Mouse (Mus musculus) G1E-ER4 (cell line): Measurements from ENCODE around the gene Oma1. TPM values are rescaled to one million over a fixed set of nuclear protein-coding genes. Genes with fewer than 3 reads are reported as not detected.

ENCODE experiments used
- GATA1 ChIP-seq: IDR thresholded peaks from one replicate; pipeline ENCODE4 v1.8.0; 2012; ENCODE audit warnings: low read length, inconsistent platforms
- polyA plus RNA-seq: library from polyadenylated mRNA; stranded (reverse); fragments of >175 nt; gene quantifications from 2 replicates; pipeline ENCODE4 v1.2.3, GENCODE M21; 2012

The Oma1 gene
- polyA plus RNA-seq, 1 experiment, result 0.80 TPM

DNA sequence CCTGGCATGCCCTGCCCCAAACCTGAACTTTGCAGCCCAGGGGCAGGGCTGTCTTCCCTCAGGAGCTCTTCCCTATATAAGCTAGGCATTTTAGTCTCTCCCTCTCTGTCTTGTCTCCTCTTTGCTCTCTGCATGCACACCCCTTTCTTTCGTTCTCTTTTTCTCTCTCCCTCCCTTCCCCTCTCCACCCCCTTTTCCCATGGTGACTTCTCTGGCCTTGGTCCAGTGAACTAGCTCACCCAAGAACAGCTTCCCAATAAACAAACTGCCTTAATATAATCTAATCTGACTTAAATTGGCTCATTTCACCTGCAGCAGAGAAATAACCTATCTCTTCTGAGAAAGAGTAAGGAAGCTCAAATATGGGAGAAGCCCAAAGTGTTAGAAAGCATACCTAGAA, 27.1 kb downstream of the Oma1 start:
- TF ChIP-seq GATA1, result no peak

DNA sequence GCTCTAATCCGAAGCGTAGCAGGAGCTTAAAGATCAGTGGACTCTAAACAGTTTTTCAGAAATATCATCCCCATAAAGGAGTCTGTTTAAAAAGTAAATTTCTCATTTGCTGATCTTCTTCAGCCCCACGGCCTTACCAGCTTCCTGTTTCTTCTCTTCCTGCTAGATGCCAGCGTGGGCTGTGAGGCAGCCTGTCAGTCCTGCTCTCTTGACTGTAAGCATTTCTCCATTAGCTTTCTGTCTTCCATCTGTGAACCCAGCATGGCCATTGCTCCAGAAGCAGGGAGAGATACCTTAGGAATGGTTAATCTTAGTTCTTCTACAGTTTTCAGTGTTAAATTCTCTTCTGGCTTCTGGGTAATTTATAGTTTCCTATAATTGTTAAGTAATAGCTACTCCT, 28.0 kb downstream of the Oma1 start:
- no peak for TF ChIP-seq GATA1

DNA sequence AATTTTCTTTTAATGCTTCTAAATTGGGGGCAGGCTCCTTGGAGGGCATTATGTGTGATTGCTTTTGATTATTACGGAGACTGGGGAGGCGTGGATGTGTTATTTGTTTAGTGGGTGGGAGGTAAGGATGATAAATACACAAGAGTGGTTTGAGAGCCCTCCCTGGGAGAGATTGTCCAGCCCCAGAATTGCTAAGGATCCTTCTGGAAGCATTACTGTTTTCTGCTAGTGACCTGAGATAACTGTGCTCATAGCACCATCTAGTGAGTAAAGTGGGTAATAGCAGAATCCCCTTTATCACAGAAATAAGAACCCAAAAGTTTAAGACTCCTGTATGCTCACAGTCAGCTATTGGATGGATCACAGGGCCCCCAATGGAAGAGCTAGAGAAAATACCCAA, 32.4 kb downstream of the Oma1 start:
- TF ChIP-seq GATA1, result no peak

DNA sequence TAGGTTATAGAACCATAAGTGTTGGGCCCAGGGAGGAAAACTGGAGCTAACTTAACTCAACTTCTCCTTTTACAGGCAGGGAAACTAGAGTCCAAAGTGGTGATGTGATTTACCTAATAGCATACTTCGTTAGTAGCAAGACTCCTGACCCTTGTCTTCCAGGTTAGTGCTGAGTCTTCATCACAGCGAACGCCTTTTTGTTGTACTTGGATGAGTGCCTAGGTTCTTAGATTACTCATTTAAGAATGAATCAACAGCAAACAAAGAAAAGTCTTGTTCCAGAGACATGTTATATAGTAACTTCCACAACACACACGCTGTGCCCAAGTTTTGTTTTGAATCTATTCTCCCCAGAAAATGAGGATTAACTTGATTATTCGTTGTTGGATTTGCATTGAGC, 33.2 kb downstream of the Oma1 start:
- no peak for TF ChIP-seq GATA1

DNA sequence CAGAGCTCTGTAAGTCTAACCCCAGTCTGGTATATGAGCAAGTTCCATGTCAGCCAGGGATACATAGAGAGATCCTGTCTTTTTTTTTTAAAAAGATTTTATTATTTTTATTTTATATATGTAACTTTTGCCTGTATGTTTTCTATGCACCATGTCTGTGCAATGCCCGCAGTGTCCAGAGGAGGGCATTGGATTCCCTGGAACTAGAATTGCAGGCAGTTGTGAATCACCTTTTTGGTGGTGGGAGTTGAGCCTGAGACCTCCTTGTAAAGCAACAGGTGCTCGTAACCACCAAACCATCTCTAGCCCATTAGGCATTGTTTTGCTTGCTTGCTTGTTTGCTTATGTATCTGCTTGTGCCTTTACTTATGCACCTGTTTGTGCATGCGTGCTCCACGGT, 35.6 kb downstream of the Oma1 start:
- no peak for TF ChIP-seq GATA1

DNA sequence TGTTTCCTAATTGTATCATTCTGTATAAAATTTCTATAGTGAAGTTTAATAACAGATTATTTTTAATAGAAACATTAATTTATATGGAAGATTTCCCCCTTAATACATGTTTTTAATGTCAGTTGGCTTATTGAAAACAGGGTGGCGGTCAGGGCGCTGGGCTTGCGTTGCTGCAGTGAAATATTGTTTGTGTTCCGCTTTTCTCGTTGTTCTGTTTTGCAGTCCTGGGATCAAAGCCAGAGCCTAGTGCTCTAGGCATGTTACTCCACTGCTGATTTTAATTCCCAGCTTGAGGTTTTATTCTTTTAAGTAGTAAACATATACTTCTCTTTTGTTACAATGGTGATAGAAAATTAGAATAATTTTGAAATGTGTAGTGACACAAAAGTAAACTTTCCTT, 39.3 kb downstream of the Oma1 start:
- no peak for TF ChIP-seq GATA1

DNA sequence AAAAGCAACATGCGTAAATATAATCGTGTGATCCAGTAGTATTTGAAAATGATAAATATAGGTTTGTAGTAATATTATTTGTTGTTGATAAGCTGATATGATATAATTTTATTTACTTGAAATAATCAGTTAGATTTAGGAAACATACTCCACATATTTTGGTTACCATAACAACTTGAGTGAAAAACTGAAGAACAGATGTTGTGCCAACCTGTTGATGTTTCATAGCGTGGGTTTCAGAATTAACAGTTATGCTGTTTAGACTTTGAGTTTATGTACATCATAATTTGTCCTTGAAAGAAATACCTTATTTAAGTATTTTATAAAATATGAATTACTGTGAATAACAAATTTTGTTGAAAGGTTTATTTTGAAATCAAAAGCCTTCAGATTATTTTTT, 43.8 kb downstream of the Oma1 start:
- no peak for TF ChIP-seq GATA1

DNA sequence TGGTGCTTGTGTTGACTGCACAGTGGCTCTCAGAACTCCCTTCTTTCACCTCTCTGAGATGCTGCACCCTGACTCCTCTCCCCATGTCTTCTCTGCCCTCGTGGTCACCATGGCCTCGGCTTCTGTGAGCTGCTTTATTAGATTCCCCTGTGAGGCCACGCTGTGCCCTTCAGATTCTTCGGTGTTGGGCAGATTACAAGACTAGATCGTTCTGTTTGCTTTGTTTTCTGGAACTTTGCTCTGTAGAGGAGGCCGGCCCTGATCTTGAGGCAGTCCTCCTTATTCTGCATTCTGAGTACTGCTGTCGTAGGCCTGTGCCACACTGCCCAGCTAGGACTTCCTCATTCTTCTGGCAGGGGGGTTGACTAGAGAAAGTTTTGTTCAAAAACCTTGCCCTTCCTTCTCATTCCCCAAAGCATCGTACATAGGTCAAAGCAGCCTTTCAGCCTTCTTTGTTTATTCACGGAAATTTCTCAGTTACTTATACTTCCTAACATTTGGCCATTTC, 45.4 kb downstream of the Oma1 start:
- no peak for TF ChIP-seq GATA1

DNA sequence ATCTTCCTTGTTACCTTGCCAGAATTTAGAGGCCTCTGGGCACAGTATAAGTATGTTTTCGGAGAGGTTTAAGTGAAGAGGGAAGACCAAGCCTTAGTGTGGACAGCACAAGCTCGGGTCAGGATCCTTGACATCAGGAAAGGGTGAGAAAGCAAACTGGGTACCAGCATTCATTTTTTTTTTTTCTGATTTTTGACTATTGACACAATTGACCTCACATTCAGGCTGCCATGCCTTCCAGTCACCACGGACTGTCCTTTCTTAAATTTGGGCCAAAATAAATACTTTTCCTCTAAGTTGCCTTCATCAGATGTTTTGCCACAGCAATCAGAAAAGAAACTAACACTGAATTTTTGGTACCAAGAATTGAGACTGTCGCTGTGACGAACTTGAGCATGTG, 68.6 kb downstream of the Oma1 start:
- no peak for TF ChIP-seq GATA1

DNA sequence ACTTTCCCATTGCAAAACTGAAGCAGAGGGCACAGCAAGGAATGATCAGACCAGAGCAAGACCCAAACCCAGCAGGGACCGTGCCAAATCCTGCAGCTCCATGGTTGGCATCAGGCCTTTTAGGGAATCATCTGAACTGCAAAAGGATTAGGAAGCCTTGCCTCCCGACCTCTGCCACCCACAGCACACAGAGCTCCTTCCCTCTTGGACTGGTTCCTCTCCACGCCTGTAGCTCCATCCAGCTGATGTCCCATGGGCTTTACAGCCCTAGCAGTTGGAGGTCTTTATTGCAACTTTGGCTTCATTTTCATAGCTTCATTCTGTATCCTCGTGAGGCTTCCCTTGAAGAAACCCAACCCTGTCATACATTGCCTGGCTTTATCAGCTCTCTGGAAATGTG, 71.4 kb downstream of the Oma1 start:
- no peak for TF ChIP-seq GATA1

DNA sequence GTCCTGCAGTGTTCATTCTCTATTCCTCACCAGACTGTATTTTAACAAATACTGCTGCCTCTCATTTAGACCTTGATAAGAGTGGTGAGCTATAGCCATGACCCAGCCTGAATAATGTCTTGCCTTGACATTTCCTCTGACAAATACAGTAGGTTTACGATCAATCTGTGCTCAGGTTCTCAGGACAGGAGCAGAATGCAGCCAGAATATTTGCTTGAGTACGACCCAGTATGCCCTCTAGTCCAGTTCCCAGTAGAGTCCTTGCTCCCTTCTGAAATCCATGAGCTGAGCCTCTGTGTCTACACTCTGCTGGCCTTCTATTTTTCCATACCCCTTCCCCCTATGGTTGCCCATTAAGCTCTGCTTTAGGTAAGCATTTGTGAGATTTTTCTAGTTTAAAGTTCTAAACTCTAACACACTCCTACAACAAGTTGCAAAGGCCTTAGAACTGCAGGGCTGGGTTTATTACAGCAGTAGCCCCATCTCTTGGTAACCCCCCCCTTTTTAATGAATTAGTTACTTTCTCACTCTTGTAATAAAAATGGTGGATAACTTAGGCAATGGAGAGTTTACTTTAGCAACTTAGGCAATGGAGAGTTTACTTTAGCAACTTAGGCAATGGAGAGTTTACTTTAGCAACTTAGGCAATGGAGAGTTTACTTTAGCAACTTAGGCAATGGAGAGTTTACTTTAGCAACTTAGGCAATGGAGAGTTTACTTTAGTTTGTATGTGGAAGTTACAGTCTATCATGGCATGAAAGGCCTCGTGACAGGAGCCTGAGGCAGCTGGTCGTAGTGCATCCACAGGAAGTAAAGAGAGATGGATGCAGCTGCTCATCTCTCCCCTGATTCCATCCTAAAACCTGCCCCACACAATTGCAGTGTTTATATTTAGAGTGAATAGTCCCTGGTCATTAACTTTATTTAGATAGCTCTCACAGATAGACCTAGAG, 72.5 kb downstream of the Oma1 start:
- no peak for TF ChIP-seq GATA1

DNA sequence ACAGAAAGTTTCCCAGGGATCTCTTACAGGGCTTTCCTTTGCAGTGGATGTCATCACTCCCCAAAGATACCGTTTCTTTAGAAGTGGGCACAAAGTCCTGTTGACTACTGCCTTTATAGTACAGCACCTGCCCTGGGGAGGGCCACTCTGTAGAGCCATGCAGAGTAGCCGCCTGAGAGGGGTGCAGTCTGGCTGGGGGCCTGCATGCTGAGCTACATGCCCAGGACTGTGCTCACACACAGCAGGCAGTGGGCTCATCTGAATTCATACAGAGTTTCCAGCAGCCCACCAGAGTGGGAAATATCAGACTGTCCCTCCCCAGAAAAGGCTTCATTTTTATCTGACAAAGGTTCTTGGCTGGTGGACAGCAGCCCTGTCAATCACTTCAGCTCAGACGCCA, 73.7 kb downstream of the Oma1 start:
- TF ChIP-seq GATA1, result no peak

DNA sequence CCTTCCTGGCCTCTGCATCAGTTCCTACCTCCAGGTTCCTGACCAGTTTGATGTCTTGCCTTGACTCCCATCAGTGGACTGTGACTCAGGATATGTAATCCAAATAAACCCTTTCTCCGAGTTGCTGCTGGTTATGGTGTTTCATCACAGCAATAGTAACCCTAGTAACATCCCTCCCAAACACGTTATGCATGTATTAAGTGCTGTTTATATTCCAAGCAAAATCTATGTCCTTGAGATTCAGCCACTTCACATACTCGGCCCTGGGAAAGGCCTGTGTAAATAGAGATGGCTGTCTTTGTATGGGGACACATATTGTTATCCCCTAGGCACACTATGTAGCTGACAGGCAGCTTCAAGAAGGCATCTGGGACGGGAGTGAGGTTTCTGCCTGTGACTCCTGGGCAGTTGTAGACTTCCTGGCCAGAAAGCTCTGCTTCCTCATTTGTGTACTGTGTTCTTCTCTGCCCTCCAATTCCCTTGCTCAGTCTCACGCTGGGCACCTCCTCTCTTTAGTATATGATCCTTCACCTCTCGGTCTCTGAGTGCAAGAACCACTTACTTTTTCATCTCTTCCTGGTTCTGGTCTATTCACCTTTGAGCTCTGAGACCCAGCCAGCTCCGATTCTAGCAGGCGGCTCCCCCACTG, 75.0 kb downstream of the Oma1 start:
- TF ChIP-seq GATA1, result no peak

DNA sequence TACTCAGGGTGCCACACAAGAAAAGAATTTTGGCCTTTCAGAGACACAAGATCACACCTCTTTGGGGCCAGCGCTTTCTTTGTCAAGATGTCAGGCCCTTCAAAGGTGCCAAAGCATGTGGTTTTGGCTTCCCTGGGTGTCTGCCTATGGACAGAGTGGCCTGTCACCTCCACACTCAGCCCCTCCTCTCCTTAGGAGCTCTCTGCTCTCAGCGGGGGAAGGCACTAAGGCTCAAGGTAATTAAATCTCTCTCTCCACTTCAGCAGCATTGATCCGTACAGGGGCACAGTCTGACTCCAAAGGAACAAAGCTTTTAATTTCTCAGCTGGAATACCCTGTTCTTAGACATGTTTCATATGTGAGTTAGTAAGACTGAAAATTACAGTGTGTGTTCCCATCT, 76.0 kb downstream of the Oma1 start:
- no peak for TF ChIP-seq GATA1

DNA sequence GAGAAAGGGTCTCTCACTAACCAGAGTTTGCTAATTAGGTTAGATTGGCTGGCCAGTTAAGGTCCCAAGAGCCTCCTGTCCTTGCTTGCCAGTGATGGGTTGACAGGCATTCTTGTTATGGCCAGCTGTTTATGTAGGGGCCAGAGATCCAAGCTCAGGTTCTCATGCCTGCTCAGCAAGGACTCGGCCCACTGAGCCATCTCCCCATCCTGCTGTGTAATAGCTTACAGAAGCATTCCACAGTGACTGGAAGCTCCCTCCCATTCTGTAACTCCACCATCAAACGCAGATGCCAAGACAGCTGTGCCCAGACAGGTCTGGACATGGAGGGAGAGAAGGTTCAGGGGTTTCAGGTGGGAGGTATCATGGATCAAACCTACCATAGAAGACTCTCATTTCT, 76.9 kb downstream of the Oma1 start:
- TF ChIP-seq GATA1, result no peak

DNA sequence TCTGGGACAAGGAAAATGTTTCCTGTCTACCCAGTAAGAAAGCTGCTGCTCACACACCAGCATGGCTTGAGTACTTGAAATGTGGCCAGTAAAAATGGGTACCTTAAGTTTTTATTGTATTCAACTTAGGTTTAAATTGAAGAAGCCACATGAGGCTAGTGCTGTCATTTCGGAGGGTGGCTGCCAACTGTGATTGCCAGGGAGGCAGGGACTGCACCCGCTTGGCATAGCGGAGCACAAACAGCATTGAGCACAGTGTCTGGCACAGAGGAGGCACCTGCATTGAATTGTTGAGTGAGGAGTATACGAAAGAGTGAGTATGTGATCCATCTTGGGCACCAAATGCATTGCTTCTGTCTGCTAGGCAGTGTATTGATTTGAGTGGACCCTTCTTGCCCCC, 81.5 kb downstream of the Oma1 start:
- no peak for TF ChIP-seq GATA1

DNA sequence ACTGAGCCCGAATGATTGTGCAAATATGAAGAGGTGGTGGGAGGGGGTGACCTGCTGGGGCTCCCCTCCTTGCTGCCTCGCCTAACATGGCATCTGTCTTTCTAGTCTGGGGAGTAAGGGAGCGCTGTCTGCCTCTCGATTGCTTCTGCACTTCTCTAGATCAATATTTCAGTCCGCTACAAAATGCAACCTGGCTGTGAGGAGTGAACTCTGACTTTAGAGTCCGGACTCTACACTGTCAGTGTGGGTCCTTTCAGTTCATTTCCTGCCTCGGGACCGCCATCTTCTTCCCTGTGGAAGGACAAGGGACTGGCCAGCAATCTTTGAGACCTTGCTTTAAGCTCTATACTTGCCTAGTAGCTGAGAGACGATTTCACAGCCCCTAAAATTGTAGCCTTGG, 82.3 kb downstream of the Oma1 start:
- TF ChIP-seq GATA1, result no peak
